ENCODE assay signal across 9 mouse cellular contexts in genomic region chr6:72241133-72241842, GRCm38 (mm10). TPM values are rescaled to one million over a fixed set of nuclear protein-coding genes. Genes with fewer than 3 reads are reported as not detected.
DNase-seq lines count a peak whose midpoint lies in the region; ATAC-seq and TF ChIP-seq lines count a peak whose summit lies in the region.
"Had no signal": no experiment of that assay in that cellular context is flagged by ENCODE, and none has a peak within 500 bp of the region (broad histone marks: within the 10 kb centered on the region; RNA-seq: fewer than 3 reads in every experiment).

No protein-coding gene starts in this region.

- H3K4me1 ChIP-seq in forebrain, postnatal 0 days (ENCODE audit: insufficient read depth), result no peaks in the 10 kb centered on the region; the same call in 1 of the 2 replicates
- peaks cover 30% of the 10 kb centered on the region for H3K4me1 ChIP-seq in forebrain, embryonic 13.5 days
- peaks cover 30% of the 10 kb centered on the region for H3K4me1 ChIP-seq in intestine, embryonic 14.5 days (replicated peaks; ENCODE audit: control insufficient read depth, insufficient read depth, low read length)

- 0 out of 2 replicates have a peak, but pooled peaks have one; percentile 12 for TF ChIP-seq CTCF in forebrain, postnatal 0 days (IDR thresholded peaks at IDR 0.05; ENCODE audit: low read depth)

- no peak overlapping the region for H3K4me3 ChIP-seq in forebrain, postnatal 0 days (ENCODE audit: low read depth, low read length)
- no peak overlapping the region for H3K4me3 ChIP-seq in forebrain, embryonic 13.5 days
- no peak overlapping the region for H3K4me3 ChIP-seq in intestine, embryonic 14.5 days (ENCODE audit: low read depth, low read length)

- WGBS in forebrain, postnatal 0 days, result 34% methylated on average over 8 of the region's 8 CpGs
- 33% methylated on average over 8 of the region's 8 CpGs for WGBS in forebrain, embryonic 13.5 days
- 31% methylated on average over 8 of the region's 8 CpGs for WGBS in intestine, embryonic 14.5 days

- H3K9ac ChIP-seq in forebrain, postnatal 0 days, result no peak overlapping the region
- H3K9ac ChIP-seq in forebrain, embryonic 13.5 days, result no peak overlapping the region
- no peak overlapping the region for H3K9ac ChIP-seq in intestine, embryonic 14.5 days (ENCODE audit: low read length)

- H3K27ac ChIP-seq in forebrain, postnatal 0 days (ENCODE audit: low read depth, low read length), result no peak overlapping the region
- H3K27ac ChIP-seq in forebrain, embryonic 13.5 days, result no peak overlapping the region
- peak overlapping the region; percentile 29; the same call in 1 of the 2 replicates for H3K27ac ChIP-seq in intestine, embryonic 14.5 days (ENCODE audit: low read depth)

- no peaks in the 10 kb centered on the region for H3K36me3 ChIP-seq in forebrain, postnatal 0 days (ENCODE audit: insufficient read depth)
- H3K36me3 ChIP-seq in forebrain, embryonic 13.5 days (ENCODE audit: poor library complexity, severe bottlenecking), result no peaks in the 10 kb centered on the region
- no peaks in the 10 kb centered on the region for H3K36me3 ChIP-seq in intestine, embryonic 14.5 days (ENCODE audit: control insufficient read depth, insufficient read depth, low read length)

- H3K27me3 ChIP-seq in forebrain, postnatal 0 days (ENCODE audit: insufficient read depth, low read length), result no peaks in the 10 kb centered on the region
- H3K27me3 ChIP-seq in forebrain, embryonic 13.5 days, result peaks cover 45% of the 10 kb centered on the region
- H3K27me3 ChIP-seq in intestine, embryonic 14.5 days (replicated peaks; ENCODE audit: control insufficient read depth, insufficient read depth, low read length), result peaks cover 9% of the 10 kb centered on the region; the same call in 1 of the 2 replicates

- no peaks in the 10 kb centered on the region for H3K9me3 ChIP-seq in forebrain, postnatal 0 days (ENCODE audit: low read length)
- no peaks in the 10 kb centered on the region for H3K9me3 ChIP-seq in forebrain, embryonic 13.5 days (replicated peaks)
- no peaks in the 10 kb centered on the region for H3K9me3 ChIP-seq in intestine, embryonic 14.5 days (ENCODE audit: control insufficient read depth, low read length)

- no peak for ATAC-seq in forebrain, postnatal 0 days
- ATAC-seq in forebrain, embryonic 13.5 days, result no peak
- ATAC-seq in intestine, embryonic 14.5 days (replicated peaks; ENCODE audit: low FRiP score, low TSS enrichment, low read depth), result no peak
- no peak for ATAC-seq in cerebellum, adult (ENCODE audit: insufficient number of reproducible peaks, low FRiP score, low TSS enrichment)

- no peak for DNase-seq in forebrain, postnatal 0 days
- peak; percentile 20 for DNase-seq in right cerebral cortex, adult 18-20 months
- DNase-seq in right cerebral cortex, adult 2 months (ENCODE audit: low spot score in 2 of 2), result no peak
- DNase-seq in intestine, embryonic 14.5 days (ENCODE audit: low spot score), result no peak
- no peak for DNase-seq in frontal cortex, postnatal 25 days (ENCODE audit: low spot score in 2 of 2)
- no peak for DNase-seq in cerebellum, postnatal 25 days

- no peak overlapping the region for H3K4me2 ChIP-seq in forebrain, postnatal 0 days (ENCODE audit: low read depth)
- no peak overlapping the region for H3K4me2 ChIP-seq in forebrain, embryonic 13.5 days
- no peak overlapping the region for H3K4me2 ChIP-seq in intestine, embryonic 14.5 days (ENCODE audit: low read length)

RNA-seq across cellular contexts. Expression of gene Atoh8, which starts 5.9 kb away (rescaled TPM):
- 2.6 and 6.9 TPM in 2 replicates for total RNA-seq in forebrain, postnatal 0 days (2014; rRNA removed)
- polyA plus RNA-seq in forebrain, postnatal 0 days (2015; fragmentation: Nextera tagmentation; extraction: Ambion mirVana), result 3.9 TPM in 2 replicates
- polyA plus RNA-seq in forebrain, embryonic 13.5 days (2015; fragmentation: Nextera tagmentation; extraction: Ambion mirVana), result 2.9 and 4.5 TPM in 2 replicates
- 7.3 and 8.7 TPM in 2 replicates for polyA plus RNA-seq in intestine, embryonic 14.5 days (2014; fragmentation: Nextera tagmentation; extraction: Ambion mirVana)
- total RNA-seq: neutrophil, adult 5-6 weeks had no signal
